Mouse (Mus musculus): Measurements from ENCODE around the gene Sh3gl1.

Gene Sh3gl1

DNA sequence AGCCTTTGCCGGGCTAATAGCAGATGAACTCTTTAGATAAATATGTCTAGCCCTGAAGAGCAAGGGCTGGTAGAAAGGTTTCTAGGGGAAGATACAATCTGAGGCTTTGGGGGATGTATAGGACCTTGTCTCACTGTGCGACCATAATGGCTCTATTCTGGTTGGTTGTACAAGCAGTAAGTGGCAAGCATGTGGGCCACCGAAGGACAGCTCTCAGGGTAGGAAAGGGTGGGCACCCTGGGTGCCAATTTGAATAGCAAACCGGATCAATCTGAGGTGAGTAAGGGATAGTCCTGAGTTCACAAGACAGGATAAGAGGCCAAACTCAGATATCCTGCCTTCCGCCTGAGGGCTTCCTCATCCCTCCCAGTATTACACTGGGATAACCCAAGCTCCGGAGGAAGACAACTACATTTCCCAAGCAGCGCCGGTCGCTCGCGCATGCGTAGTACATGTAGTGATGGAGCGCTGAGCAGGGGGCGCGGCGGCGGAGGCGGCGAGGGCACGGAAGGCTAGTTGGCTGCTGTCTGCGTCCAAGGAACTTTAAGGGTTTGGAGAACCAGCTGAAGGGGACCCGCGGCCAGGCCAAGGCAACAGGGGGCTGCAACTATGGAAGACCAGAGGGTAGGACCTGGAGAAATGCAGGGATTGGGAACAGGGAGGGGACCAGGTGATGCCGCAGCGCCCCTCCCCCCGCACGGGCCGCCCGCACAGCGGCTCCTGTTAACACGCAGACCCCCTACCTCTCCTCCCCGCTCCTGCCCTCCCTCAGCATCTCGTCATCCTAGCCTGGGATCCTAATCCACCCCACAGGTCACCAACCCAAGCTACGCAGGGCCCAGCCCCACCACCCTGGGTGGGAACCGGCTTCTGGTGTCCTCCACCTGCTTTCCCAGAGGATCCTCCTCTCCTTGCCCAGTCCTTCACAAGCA is 50.1 kb downstream of the Sh3gl1 start, which contains the start of gene Fsd1:
Fsd1 (plus strand) TSS at position 480 of the 932 bp plus-strand sequence.
- DNase-seq = peak; percentile 50

DNA sequence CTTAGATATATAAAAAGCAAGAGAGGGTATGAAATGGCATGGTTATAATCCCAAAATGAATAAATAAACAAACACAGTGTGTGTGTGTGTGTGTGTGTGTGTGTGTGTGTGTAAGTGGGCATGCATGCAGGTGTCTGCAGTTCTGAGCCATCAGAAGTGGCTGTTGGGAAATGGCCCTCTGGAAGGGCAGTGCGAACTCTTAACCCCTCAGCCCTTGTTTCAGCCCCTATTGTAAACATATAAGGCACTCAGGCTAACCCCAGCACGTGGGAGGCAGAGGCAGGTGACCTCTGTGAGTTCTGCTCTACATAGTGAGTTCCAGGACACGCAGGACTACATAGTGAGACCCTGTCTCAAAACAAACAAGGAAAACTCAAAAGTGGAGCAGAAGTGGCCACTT is 59.1 kb downstream of the Sh3gl1 start:
- no peak for DNase-seq

DNA sequence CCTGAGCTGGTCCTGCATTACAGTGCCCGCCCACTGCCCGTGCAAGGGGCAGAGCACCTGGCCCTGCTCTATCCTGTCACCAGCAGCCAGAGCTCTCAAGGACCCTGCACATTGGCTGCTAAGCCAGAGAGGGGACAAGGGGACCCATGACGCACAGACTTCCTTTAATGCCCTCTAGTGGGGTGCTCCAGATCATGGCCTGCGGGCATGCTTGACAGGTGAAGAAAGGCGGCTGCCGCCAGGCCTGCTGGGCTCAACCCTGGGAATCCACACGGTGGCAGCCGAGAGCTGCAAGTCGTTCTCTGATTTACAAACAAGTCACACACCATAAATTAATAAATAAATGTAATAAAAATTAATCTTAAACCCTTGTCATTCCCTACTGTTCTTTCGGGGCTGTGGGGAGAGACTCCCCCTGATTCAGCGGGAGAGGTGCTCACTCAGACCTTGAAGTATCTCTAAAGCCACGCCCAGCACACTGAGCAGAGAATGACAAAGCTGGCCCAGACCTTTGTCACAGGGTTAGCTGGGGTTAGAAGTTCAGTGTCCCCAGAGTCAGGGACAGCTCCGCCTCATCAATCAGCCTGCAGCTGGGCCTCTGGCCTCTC is 60.1 kb downstream of the Sh3gl1 start:
- peak; percentile 70 for DNase-seq

DNA sequence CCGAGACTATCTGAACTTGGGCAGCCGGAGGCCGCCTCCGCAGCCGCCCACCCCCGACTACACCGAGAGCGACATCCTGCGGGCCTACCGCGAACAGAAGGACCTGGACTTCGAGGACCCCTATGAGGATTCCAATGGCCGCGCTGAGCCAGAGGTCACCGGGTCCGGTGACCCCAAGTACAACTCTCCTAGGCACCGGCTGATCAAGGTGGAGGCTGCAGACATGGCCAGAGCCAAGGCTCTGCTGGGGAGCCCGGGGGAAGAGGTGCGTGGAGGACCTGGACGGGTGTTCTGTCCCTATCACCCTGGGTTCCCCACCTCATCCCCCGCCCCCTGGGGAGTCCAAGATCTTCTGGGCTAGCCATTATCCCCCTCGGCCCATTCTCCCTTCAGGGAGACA is 65.0 kb downstream of the Sh3gl1 start:
- no peak for DNase-seq

DNA sequence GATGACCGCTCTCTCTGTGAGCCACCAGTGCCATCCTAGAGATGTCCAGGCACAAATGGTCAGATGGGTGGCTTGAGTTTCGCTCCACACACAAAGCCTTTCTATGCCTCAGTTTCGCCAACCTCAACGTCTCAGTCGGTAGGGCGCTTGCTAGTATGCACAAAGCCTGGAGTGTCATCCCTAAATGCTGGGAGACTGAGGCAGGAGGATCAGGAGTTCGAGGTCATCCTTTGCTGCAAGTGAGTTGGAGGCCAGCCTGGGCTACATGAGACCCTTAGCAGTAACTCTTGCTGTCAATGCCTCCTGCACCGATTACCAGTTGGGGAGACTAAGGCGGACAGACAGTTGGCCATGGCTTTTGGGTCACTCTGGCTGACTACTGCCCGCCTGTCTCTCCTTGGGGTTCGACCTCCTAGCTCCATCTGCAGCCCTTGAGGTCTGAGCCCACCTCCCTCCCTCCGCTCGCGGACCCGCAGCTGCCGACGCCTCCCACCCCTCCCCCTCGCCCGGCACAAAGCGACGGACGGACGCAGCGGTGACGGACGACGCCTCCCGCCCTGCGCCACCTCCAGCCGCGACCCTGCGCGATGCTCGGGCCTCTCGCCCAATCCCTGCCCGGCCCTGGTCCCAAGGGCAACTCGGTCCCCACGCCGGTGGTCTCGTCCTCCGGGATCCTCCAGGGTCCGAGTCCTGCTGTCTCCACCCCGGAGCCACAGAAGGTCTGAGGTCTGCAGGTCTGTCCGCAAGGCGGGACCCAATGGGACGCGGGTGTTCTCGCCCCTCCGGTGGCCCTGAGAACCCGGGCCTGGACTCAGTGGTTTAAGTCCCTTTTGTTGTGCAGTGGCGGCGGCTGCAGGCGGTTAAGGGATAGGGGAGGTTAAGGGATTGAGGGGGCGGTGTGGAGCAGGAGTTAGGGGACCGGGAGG is 66.2 kb downstream of the Sh3gl1 start, which contains the start of gene Shd:
Shd (plus strand) TSS at position 502 of the 926 bp plus-strand sequence.
- no peak for DNase-seq

DNA sequence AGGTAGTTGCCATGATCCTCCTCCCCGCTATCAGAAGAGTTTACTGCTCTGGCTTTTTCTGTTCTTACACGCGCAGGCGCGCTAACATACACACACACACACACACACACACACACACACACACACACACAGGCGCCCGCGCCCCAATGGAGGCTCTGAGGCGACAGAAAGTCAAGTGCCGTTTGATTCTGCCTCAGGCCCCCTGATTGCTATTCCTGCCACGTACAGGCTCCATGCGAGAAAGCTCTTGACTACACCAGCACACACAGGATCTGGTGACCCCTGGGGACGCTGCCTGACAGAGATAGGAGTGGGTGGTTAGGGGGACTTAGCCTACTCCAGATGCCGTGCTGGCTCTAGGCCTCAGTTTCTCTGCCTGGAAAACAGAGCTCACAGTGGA is 66.9 kb downstream of the Sh3gl1 start:
- no peak for DNase-seq

DNA sequence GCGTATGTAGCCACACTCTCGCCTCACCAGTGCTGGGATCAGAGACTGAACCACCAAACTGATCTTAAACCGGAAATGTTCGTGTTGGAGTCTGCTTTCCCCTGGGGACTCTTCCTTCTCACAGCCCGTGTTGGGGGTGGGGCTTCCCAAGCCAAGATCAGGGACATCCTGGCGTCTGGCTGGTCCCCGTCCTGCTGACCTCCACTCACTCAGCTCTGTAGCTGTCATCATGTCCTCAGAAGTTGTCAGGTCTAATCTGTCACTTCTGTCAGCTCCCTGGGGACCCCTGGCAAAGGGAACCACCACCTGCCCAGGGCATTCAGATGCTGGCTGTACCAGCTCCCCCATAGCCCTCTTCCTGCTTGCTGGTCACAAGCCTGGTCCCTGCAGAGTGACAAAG is 68.2 kb downstream of the Sh3gl1 start:
- no peak for DNase-seq

DNA sequence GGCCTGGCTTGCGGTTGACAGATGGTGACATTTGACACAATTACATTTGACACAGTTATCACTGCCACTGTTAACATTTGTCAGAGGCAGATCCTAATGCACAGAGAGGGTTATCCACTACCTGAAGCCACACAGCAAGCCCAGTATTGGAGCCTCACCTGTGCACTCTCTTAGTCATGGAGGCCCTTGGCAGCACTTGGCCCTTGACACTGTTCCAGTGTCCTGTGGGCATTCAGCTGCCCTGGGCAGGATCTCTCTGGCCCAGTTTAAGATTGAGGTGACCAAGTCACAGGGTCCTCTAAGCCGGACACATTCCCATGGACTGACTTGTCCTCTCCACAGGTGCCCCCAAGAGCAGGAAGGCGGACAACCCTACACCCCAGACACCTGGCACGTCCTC is 69.2 kb downstream of the Sh3gl1 start:
- no peak for DNase-seq

Data from liver (tissue).